Mouse (Mus musculus): Measurements from ENCODE around the gene Rpl14. TPM values are rescaled to one million over a fixed set of nuclear protein-coding genes. Genes with fewer than 3 reads are reported as not detected.

The Rpl14 gene
- total RNA-seq, 2 experiments from 2014 or later: 373 to 377 TPM

DNA sequence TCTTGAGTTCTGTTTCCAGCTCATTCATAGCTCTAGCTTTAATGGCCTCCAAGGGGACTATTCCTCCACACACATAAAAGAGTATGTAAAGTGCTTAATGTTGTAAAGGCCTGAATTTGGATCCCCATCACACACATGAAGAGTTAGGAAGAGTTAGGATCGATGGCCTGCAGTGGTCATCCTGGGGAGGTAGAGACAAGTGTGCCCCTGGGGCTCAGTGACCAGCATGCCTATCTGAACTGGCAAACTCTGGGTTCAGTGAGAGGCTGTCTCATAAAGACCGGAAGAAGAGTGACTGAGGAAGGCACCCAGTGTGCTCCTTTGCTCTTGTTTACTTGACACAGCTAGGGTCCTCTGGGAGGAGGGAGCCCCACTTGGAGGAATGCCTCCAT is 914 bp upstream of the Rpl14 start:
- intact Hi-C loops (cut with DNase I): loop anchor here (1.0 to 10.0 kb wide), 3 partner anchors 68 to 804 kb away; no protein-coding TSS in a partner anchor
- DNase-seq: no peak

- no peak for DNase-seq
- intact Hi-C loops (cut with DNase I): loop anchor here (5.0 to 10.0 kb wide), 2 partner anchors 139 to 803 kb away; no protein-coding TSS in a partner anchor
Measured at GRCm38 (mm10) chr9:120571593-120572385, 545 bp downstream of the Rpl14 start.

DNA sequence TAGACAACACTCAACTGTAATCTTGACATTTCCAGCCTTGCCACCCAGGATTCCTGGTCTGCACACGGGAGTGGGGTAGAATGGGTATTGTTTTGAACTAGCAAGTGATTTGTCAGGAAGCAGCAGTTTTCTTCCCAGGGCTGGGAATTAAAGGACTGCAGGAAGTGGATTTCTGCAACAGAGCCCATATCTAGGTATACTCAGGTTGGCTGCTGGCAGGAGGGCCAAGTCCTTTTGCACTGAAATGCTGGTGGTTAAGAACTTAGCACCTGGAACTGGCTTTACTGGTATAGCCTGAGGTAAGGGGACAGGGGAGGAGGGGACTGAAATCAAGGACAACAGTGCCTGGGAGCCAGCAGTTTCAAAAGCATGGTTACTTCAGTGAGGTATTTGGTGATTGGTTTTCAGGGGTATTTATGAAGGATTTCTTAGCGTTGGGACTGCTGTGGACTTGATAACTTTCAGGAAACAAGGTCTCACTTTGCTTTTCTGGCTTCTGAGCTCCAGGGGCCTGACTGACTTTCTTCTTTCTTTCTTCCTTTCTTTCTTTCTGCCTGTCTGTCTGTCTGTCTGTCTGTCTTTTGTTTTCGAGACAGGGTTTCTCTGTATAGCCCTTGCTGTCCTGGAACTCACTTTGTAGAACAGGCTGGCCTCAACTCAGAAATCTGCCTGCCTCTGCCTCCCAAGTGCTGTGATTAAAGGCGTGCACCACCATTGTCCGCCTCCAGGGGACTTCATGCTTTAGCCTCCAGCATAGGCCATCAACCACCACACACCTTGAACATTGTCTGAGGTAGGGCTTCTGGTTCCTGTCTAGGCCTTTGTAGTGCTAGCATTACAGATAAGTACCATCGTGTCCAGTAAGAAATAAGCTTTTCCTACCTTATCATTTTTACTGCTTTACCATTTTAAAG is 4.8 kb downstream of the Rpl14 start:
- DNase-seq: no peak
- intact Hi-C loops (cut with DNase I): loop anchor here (10.0 kb wide), 1 partner anchor 799 kb away; no protein-coding TSS in a partner anchor

GRCm38 (mm10) chr9:120576662-120577013 is 5.4 kb downstream of the Rpl14 start:
- intact Hi-C loops (cut with DNase I): loop anchor here (10.0 kb wide), 1 partner anchor 798 kb away; no protein-coding TSS in a partner anchor
- no peak for DNase-seq

GRCm38 (mm10) chr9:120577133-120577651 is 5.9 kb downstream of the Rpl14 start:
- intact Hi-C loops (cut with DNase I): loop anchor here (10.0 kb wide), 1 partner anchor 798 kb away; no protein-coding TSS in a partner anchor
- DNase-seq: peak; percentile 90 to 91

GRCm38 (mm10) chr9:120577706-120578405 is 6.6 kb downstream of the Rpl14 start:
- DNase-seq: no peak
- intact Hi-C loops (cut with DNase I): loop anchor here (10.0 kb wide), 1 partner anchor 797 kb away; no protein-coding TSS in a partner anchor

DNA sequence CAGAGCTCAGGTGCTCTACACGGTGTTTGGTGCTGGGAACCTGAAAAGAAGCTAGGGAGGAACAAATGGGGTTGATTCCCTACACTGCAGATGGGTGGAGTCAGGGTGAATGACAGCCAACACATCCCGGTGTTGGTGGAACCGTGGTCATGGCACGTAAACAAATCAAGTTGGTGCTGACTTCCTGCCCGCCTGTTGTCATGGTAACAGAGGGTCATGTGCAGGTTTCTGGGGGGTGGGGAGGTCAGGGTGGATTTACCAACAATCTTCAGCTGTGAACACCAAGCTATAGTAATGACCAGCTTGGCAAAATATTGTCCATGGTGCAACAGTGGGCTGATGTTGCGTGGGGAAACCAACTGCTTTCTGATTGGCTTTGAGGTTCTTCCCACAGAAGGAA is 7.5 kb downstream of the Rpl14 start:
- intact Hi-C loops (cut with DNase I): loop anchor here (10.0 kb wide), 1 partner anchor 796 kb away; no protein-coding TSS in a partner anchor
- DNase-seq: no peak

- intact Hi-C loops (cut with DNase I): loop anchor here (5.0 to 10.0 kb wide), 2 partner anchors 637 to 795 kb away; no protein-coding TSS in a partner anchor
- DNase-seq: no peak
Measured at GRCm38 (mm10) chr9:120579808-120580207, 8.6 kb downstream of the Rpl14 start.

GRCm38 (mm10) chr9:120581941-120582618 is 10.8 kb downstream of the Rpl14 start:
- intact Hi-C loops (cut with DNase I): loop anchor here (5.0 kb wide), 1 partner anchor 635 kb away; no protein-coding TSS in a partner anchor
- DNase-seq: peak; percentile 52 to 71

GRCm38 (mm10) chr9:120582619-120583308 is 11.5 kb downstream of the Rpl14 start:
- peak; percentile 93 to 94 for DNase-seq
- intact Hi-C loops (cut with DNase I): loop anchor here (5.0 kb wide), 1 partner anchor 635 kb away; no protein-coding TSS in a partner anchor

- DNase-seq: no peak
- intact Hi-C loops (cut with DNase I): loop anchor here (5.0 kb wide), 1 partner anchor 634 kb away; no protein-coding TSS in a partner anchor
Measured at GRCm38 (mm10) chr9:120583314-120583713, 12.1 kb downstream of the Rpl14 start.

- DNase-seq: peak; percentile 70 to 87
Measured at GRCm38 (mm10) chr9:120586546-120586945, 15.3 kb downstream of the Rpl14 start.

DNA sequence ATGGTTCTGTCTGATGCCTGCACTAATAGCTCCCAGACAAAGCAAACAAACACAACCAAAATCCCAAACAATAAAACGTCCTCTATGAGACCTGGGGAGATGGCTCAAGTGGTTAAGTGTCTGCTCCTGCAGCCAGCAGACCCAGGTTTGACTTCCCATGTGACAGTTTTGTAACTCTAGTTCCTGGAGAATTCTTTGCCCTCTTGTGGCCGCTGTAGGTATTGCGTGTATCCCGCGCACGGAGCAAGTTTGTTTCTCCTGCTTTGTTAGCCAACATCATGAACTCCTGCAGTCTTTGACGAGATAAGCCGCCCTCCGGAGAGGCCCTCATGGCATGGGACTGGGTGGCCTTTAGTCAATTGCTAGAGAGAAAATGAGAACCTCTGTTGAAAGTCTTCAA is 20.2 kb downstream of the Rpl14 start:
- intact Hi-C loops (cut with DNase I): no loop called here
- DNase-seq: peak; percentile 75 to 90

More at GRCm38 (mm10) chr9:120586546-120586945, 15.3 kb downstream of the Rpl14 start:
- intact Hi-C loops (cut with DNase I): loop anchor here (1.0 to 5.0 kb wide), 2 partner anchors 84 to 656 kb away; no protein-coding TSS in a partner anchor

- intact Hi-C loops (cut with DNase I): no loop called here
- no peak for DNase-seq
Measured at GRCm38 (mm10) chr9:120593383-120594101, 22.3 kb downstream of the Rpl14 start.

GRCm38 (mm10) chr9:120594839-120595238 is 23.6 kb downstream of the Rpl14 start:
- intact Hi-C loops (cut with DNase I): no loop called here
- no peak for DNase-seq

DNA sequence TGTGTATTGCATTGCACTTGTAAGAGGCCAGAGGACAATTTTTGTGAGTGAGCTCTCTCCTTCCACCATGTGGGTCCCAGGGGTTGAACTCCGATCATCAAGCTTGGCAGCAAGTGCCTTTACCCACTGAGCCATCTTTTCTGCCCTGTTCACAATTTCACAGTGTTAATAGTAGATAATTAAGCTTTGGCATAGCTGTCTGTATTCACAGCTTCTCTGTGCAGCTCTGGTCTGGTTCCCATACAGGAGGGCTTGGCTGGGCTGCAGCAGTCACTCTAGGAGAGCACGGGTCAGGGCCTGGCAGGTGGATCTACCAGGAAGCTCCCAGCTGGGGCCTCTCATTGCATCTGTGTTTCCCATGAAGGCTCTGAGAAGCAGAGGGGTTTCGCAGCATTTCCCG is 24.1 kb downstream of the Rpl14 start:
- intact Hi-C loops (cut with DNase I): no loop called here

GRCm38 (mm10) chr9:120601488-120602171 is 30.4 kb downstream of the Rpl14 start:
- intact Hi-C loops (cut with DNase I): loop anchor here (2.0 to 10.0 kb wide), 6 partner anchors 89 to 639 kb away; no protein-coding TSS in a partner anchor
- DNase-seq: peak; percentile 74 to 87

More for the DNA sequence above, 24.1 kb downstream of the Rpl14 start:
- no peak for DNase-seq
